Mouse (Mus musculus) Patski (cell line): ENCODE data around the gene Eif4g1. TPM values are rescaled to one million over a fixed set of nuclear protein-coding genes. Genes with fewer than 3 reads are reported as not detected.

Source experiments
- ATAC-seq: fragments of 100-300 bp; one replicate; pipeline ENCODE4 v1.8.0; 2021
- CTCF ChIA-PET: fragments of 350-600 bp; sonication (Branson Sonifier 250); formaldehyde crosslinking; loops from one replicate; lab custom pipeline; 2022; ENCODE audit warnings: inconsistent platforms; lab: Charles Lee
- POLR2A ChIA-PET: fragments of 350-600 bp; sonication (Branson Sonifier 250); formaldehyde crosslinking; loops from one replicate; lab custom pipeline; 2022; ENCODE audit warnings: antibody characterized with exemption, inconsistent platforms; lab: Charles Lee
- DNase-seq: peaks from one replicate; pipeline ENCODE4 v3.0.0-alpha.2; 2011; ENCODE audit warnings: low read depth, low spot score
- H3K27me3 ChIP-seq: fragments of 371-371 bp; one replicate; pipeline ENCODE4 v1.5.1; 2021
- CTCF ChIP-seq: fragments of 100-300 bp; IDR thresholded peaks from one replicate; pipeline ENCODE4 v1.5.1; 2021
- in situ Hi-C: fragments of 300-500 bp; cut with MboI; formaldehyde crosslinking; loops from 3 replicates; pipeline ENCODE4 v1.11.1; 2018; ENCODE audit warnings: low pct_unique_long_range_greater_than_20kb, mixed read lengths
- polyA plus RNA-seq: library from polyadenylated mRNA; unstranded; gene quantifications from one replicate; pipeline ENCODE4 v1.2.3, GENCODE M21; 2021

Eif4g1 gene
- polyA plus RNA-seq, 1 experiment from 2014 or later = 336 TPM

DNA sequence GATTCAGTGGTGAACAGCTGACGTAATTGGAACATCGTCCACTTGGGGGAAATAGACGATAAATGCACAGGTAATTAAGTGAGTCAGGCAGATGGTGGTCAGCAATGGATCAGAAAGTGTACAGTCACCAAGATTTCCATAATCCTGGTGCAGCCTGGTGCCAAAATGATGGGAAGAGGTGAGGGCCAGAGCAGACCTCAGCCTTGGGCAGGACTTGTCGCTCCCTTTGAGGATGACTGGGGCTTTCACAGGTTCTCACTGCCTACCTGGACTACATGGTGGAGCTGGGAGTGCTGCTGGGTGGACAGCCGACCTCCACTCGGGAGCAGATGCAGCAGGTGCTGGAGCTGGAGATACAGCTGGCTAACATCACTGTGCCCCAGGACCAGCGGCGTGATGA, 30.7 kb upstream of the Eif4g1 start:
- in situ Hi-C loops = no loop called here
- DNase-seq (no peak), ATAC-seq (no peak)
- POLR2A ChIA-PET = no interaction called here
- peaks cover 6% of the 10 kb centered on the region for H3K27me3 ChIP-seq
- no peak for TF ChIP-seq CTCF
- CTCF ChIA-PET = no interaction called here

- peaks cover 7% of the 10 kb centered on the region for H3K27me3 ChIP-seq
- in situ Hi-C loops = no loop called here
- no peak for DNase-seq
- CTCF ChIA-PET = no interaction called here
- POLR2A ChIA-PET = no interaction called here
- TF ChIP-seq CTCF = no peak
- ATAC-seq = no peak
Observed at GRCm38 (mm10) chr16:20638367-20638766, 29.7 kb upstream of the Eif4g1 start.

DNA sequence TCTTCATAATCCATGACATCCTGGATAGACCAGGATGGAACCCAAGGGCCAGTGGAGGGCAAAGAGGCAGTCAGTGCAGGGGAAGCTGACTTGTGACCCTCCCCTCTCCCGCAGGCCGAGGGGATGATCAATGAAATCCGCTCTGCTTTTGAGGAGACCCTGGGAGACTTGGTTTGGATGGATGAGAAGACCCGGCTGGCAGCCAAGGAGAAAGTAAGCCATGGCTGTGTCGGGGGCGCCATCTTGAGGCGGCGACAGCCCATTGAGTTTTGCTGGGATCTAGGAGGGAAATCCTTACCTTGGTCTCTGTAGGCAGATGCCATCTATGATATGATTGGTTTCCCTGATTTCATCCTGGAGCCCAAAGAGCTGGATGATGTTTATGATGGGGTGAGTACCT, 26.0 kb upstream of the Eif4g1 start:
- ChIA-PET CTCF (interaction anchor here (0.7 to 1.5 kb wide), 6 partner anchors 19 to 227 kb away, joined by 3 read pairs; no protein-coding TSS in a partner anchor), POLR2A (no interaction called here)
- DNase-seq (no peak), ATAC-seq (peak; percentile 54)
- TF ChIP-seq CTCF = peak; percentile 95
- H3K27me3 ChIP-seq = peaks cover 34% of the 10 kb centered on the region
- in situ Hi-C loops = no loop called here

GRCm38 (mm10) chr16:20643911-20644310, 24.2 kb upstream of the Eif4g1 start:
- no peak for TF ChIP-seq CTCF
- no peak for DNase-seq
- POLR2A ChIA-PET = no interaction called here

GRCm38 (mm10) chr16:20651076-20651946, 16.8 kb upstream of the Eif4g1 start, which contains the start of gene Psmd2:
Gene Psmd2, plus strand, starts transcription at chr16:20651652.
- peaks cover 6% of the 10 kb centered on the region for H3K27me3 ChIP-seq
- no peak for TF ChIP-seq CTCF
- DNase-seq (peak; percentile 51), ATAC-seq (peak; percentile 94)
- in situ Hi-C loops = no loop called here
- CTCF ChIA-PET = no interaction called here
- POLR2A ChIA-PET = interaction anchor here (1.1 to 1.3 kb wide), 2 partner anchors 21 to 40 kb away, joined by 3 to 4 read pairs; no protein-coding TSS in a partner anchor

More at GRCm38 (mm10) chr16:20643911-20644310, 24.2 kb upstream of the Eif4g1 start:
- in situ Hi-C loops = no loop called here
- CTCF ChIA-PET = no interaction called here
- ATAC-seq = no peak
- peaks cover 31% of the 10 kb centered on the region for H3K27me3 ChIP-seq

DNA sequence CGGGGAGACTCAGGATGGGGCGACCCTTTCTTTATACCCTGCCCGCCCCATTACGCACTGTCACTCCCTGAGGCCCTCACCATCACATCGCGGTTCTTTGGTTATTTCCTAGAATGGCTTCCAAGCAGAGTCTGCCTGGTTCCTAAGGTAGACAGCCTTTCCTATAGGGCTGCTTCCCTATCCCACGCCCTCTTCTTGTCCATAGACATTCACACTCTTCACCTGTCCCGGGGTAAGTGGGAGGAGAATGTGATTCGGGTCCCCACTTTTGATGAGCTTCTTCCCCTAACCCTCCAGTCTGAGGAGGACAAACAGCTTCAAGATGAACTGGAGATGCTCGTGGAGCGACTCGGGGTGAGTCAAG, 16.2 kb upstream of the Eif4g1 start:
- TF ChIP-seq CTCF = no peak

DNA sequence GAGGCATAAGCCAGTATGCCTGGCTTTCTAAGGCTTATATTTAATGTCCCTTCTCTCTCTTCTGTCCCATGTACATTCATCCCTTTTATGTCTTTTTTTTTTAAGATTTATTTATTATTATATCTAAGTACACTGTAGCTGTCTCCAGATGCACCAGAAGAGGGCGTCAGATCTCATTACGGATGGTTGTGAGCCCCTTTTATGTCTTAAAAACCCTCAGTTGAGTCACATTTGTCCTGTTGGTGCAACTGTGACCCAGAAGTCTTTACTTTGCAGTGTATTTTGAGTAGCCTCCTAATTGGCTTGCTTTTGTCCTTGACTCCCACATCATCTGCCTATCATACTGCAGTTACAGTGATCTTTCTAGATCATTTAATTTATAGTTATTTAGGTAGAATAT, 14.8 kb upstream of the Eif4g1 start:
- no peaks in the 10 kb centered on the region for H3K27me3 ChIP-seq
- in situ Hi-C loops = no loop called here
- ATAC-seq (no peak), DNase-seq (no peak)
- POLR2A ChIA-PET = no interaction called here
- CTCF ChIA-PET = no interaction called here
- no peak for TF ChIP-seq CTCF

More for the DNA sequence above, 16.2 kb upstream of the Eif4g1 start:
- DNase-seq (no peak), ATAC-seq (no peak)
- CTCF ChIA-PET = no interaction called here
- in situ Hi-C loops = no loop called here
- peaks cover 5% of the 10 kb centered on the region for H3K27me3 ChIP-seq
- POLR2A ChIA-PET = interaction anchor here (1.3 kb wide), 1 partner anchor 20 kb away, joined by 4 read pairs; no protein-coding TSS in a partner anchor

GRCm38 (mm10) chr16:20657661-20658060, 10.5 kb upstream of the Eif4g1 start:
- CTCF ChIA-PET = no interaction called here
- ATAC-seq = no peak
- POLR2A ChIA-PET = no interaction called here
- no peaks in the 10 kb centered on the region for H3K27me3 ChIP-seq
- DNase-seq = no peak
- in situ Hi-C loops = no loop called here
- TF ChIP-seq CTCF = no peak

DNA sequence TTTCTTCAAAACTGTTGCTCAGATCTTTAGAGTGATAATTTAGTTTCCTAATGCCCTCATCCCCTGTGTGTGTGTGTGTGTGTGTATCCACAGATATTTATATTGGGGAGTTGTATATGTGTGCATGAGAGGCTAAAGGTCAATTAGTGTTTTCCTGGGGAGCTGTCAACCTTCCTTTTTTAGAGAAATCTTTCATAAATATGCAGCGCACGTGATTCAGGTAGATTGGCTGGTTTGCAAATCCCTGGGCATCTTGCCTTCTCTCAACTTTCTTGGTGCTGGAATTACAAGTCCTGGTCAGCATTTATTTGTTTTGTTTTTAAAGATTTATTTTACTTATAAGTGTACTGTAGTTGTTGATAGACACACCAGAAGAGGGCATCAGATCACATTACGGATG, 2.2 kb downstream of the Eif4g1 start:
- ATAC-seq (no peak), DNase-seq (no peak)
- H3K27me3 ChIP-seq = no peaks in the 10 kb centered on the region
- in situ Hi-C loops = no loop called here
- ChIA-PET POLR2A (no interaction called here), CTCF (no interaction called here)
- no peak for TF ChIP-seq CTCF

DNA sequence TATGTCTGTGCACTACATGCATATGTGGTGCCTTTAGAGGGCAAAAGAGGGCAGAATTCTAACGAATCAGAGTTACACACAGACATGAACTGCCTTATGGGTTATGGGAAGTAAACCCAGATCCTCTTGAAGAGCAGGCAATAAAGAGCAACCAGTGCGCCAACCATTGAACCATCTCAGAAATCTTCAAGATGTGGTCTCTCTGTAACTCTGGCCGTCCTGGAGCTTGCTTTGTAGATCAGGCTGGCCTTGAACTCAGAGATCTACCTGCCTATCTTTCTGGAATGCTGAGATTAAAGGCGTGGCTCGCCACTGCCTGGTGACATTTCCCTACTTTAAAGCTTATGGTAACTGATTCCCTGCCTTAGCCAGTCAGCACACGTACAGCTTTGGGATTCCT, 3.8 kb downstream of the Eif4g1 start:
- DNase-seq (no peak), ATAC-seq (no peak)
- in situ Hi-C loops = no loop called here
- POLR2A ChIA-PET = interaction anchor here (0.6 to 1.4 kb wide), 4 partner anchors 9 to 134 kb away, joined by 3 to 4 read pairs (median 3); partner anchors contain the start of genes Clcn2 and Polr2h
- no peak for TF ChIP-seq CTCF
- CTCF ChIA-PET = no interaction called here
- no peaks in the 10 kb centered on the region for H3K27me3 ChIP-seq

DNA sequence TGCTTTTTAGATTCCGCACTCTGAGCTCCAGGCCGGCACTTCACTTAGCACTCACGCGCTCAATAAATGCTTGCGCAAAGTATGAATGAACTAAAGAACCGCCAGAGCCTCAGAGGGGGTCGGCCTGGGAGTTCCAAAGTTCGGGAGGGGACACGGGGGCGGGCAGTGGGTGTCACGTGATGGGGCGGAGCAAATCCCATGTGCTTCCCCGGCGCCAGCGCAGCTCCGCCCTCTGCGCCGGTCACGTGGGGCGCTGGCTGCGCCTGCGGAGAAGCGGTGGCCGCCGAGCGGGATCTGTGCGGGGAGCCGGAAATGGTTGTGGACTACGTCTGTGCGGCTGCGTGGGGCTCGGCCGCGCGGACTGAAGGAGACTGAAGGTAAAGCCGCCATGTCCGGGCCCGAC, 4.4 kb downstream of the Eif4g1 start:
- POLR2A ChIA-PET = interaction anchor here (0.6 to 1.4 kb wide), 4 partner anchors 9 to 134 kb away, joined by 3 to 4 read pairs (median 3); partner anchors contain the start of genes Clcn2 and Polr2h
- DNase-seq = peak; percentile 64

More for the DNA sequence above, 4.4 kb downstream of the Eif4g1 start:
- no peak for TF ChIP-seq CTCF
- CTCF ChIA-PET = no interaction called here
- H3K27me3 ChIP-seq = no peaks in the 10 kb centered on the region
- in situ Hi-C loops = no loop called here
- peak; percentile 76 for ATAC-seq
